Mouse (Mus musculus) heart, postnatal 0 days (tissue): Measurements from ENCODE around the gene Aspscr1.

Source experiments
- CTCF ChIP-seq: IDR thresholded peaks from 2 replicates; pipeline ENCODE4 v1.5.1; 2016; ENCODE audit warnings: antibody characterized with exemption, control low read depth, low read depth
- EP300 ChIP-seq: IDR thresholded peaks from 2 replicates; pipeline ENCODE4 v1.6.1; 2016; ENCODE audit warnings: antibody characterized with exemption, low read depth

DNA sequence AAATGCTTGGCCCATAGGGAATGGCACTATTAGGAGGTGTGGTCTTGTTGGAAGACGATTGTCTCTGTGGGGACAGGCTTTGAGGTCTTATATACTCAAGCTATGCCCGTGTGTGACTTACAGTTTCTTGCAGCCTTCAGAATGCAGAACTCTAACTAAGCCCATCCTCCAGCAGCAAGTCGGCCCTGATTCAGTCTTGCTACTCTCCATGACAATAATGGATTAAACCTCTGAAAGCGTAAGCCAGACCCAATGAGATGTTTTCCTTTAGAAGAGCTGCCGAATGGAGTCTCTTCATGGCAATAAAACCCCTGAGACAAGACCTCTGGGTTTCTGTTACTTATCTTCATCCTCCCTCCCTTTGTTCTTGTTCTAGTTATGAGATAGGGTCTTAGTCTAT is 38.0 kb upstream of the Aspscr1 start:
- no peak for TF ChIP-seq EP300
- no peak for TF ChIP-seq CTCF
